Mouse (Mus musculus) lung, postnatal 0 days (tissue): ENCODE measurements at regions not wholly inside any gene's neighbourhood (a gene's known extent, or its start where the extent isn't known, plus 50 kb on each side); places are given as distances from the start of the nearest gene placed in this dataset.

Source experiments
- CTCF ChIP-seq: IDR thresholded peaks from 2 replicates; pipeline ENCODE4 v1.5.1; 2016; ENCODE audit warnings: antibody characterized with exemption, mild to moderate bottlenecking
- EP300 ChIP-seq: IDR thresholded peaks from 2 replicates; pipeline ENCODE4 v1.6.1; 2016; ENCODE audit warnings: antibody characterized with exemption, mild to moderate bottlenecking, control low read depth

DNA sequence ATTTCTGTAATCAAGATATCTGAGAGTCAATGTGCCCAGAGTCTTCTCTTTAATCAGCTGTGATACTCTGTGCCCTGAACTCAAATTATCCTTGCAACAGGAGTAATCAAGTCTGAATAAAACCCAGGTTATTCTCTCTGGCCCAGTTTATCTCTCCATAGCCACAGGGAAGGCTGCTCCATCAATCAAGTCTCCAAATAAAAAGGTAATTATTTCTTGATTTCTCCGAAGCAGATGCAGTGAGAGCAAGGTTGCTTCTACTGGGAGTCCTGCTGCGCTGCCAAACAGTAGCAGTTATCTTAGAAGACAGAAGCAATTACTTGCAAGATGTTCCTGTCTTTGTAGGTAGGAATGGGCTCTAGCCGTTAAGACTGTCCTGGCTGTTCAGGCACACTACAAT, 600.5 kb downstream of the Trib2 start:
- TF ChIP-seq CTCF (no peak), EP300 (no peak)
